Mouse (Mus musculus): Measurements from ENCODE around the gene Tpt1. TPM values are rescaled to one million over a fixed set of nuclear protein-coding genes. Genes with fewer than 3 reads are reported as not detected.
"Not testable (repeated sequence)": the region's sequence is repeated elsewhere in the genome, so short reads cannot be mapped to it uniquely, and the experiment has no call there.

Gene Tpt1
- polyA plus RNA-seq, 1 experiment from 2014 or later: 1,156 TPM

GRCm38 (mm10) chr14:75836579-75836978 is 8.3 kb upstream of the Tpt1 start:
- no peaks in the 10 kb centered on the region for H3K9me3 ChIP-seq (replicated peaks; ENCODE audit: control insufficient read depth, low read length)
- H3K27me3 ChIP-seq (replicated peaks; ENCODE audit: control insufficient read depth, insufficient read depth, low read length): no peaks in the 10 kb centered on the region
- ATAC-seq (no peak), DNase-seq (ENCODE audit: low spot score) (no peak)
- H3K4me2 ChIP-seq (ENCODE audit: low read length): no peak overlapping the region
- H3K4me1 ChIP-seq (ENCODE audit: control insufficient read depth, insufficient read depth, low read length): peaks cover 17% of the 10 kb centered on the region
- WGBS: 94% methylated on average over 3 of the region's 3 CpGs
- H3K36me3 ChIP-seq (ENCODE audit: control insufficient read depth, insufficient read depth, low read length): no peaks in the 10 kb centered on the region
- no peak overlapping the region for H3K4me3 ChIP-seq (ENCODE audit: low read depth, low read length)
- H3K9ac ChIP-seq (ENCODE audit: low read length): no peak overlapping the region
- H3K27ac ChIP-seq (ENCODE audit: low read depth, low read length): no peak overlapping the region

GRCm38 (mm10) chr14:75837048-75837916 is 7.6 kb upstream of the Tpt1 start:
- no peak overlapping the region for H3K9ac ChIP-seq (ENCODE audit: low read length)
- no peaks in the 10 kb centered on the region for H3K36me3 ChIP-seq (ENCODE audit: control insufficient read depth, insufficient read depth, low read length)
- H3K27ac ChIP-seq (ENCODE audit: low read depth, low read length): no peak overlapping the region
- no peak overlapping the region for H3K4me2 ChIP-seq (ENCODE audit: low read length)
- H3K27me3 ChIP-seq (replicated peaks; ENCODE audit: control insufficient read depth, insufficient read depth, low read length): no peaks in the 10 kb centered on the region
- ATAC-seq (no peak), DNase-seq (ENCODE audit: low spot score) (peak; percentile 31)
- H3K4me3 ChIP-seq (ENCODE audit: low read depth, low read length): no peak overlapping the region
- H3K4me1 ChIP-seq (ENCODE audit: control insufficient read depth, insufficient read depth, low read length): peaks cover 17% of the 10 kb centered on the region
- WGBS: 78% methylated on average over 10 of the region's 10 CpGs
- no peaks in the 10 kb centered on the region for H3K9me3 ChIP-seq (replicated peaks; ENCODE audit: control insufficient read depth, low read length)

GRCm38 (mm10) chr14:75841758-75842157 is 3.1 kb upstream of the Tpt1 start:
- H3K4me2 ChIP-seq (ENCODE audit: low read length); H3K36me3 ChIP-seq (ENCODE audit: control insufficient read depth, insufficient read depth, low read length); H3K27me3 ChIP-seq (replicated peaks; ENCODE audit: control insufficient read depth, insufficient read depth, low read length); H3K27ac ChIP-seq (ENCODE audit: low read depth, low read length); ATAC-seq; H3K9me3 ChIP-seq (replicated peaks; ENCODE audit: control insufficient read depth, low read length); H3K9ac ChIP-seq (ENCODE audit: low read length); H3K4me1 ChIP-seq (ENCODE audit: control insufficient read depth, insufficient read depth, low read length); H3K4me3 ChIP-seq (ENCODE audit: low read depth, low read length); DNase-seq (ENCODE audit: low spot score): not testable (repeated sequence)
- 73% methylated on average over 1 of the region's 2 CpGs for WGBS

- Histone ChIP-seq H3K27me3 (replicated peaks; ENCODE audit: control insufficient read depth, insufficient read depth, low read length) (no peaks in the 10 kb centered on the region), H3K4me3 (ENCODE audit: low read depth, low read length) (peak overlapping the region; percentile 76), H3K36me3 (ENCODE audit: control insufficient read depth, insufficient read depth, low read length) (peaks cover 28% of the 10 kb centered on the region), H3K9ac (ENCODE audit: low read length) (peak overlapping the region; percentile 92), H3K4me1 (ENCODE audit: control insufficient read depth, insufficient read depth, low read length) (peaks cover 14% of the 10 kb centered on the region), H3K9me3 (replicated peaks; ENCODE audit: control insufficient read depth, low read length) (no peaks in the 10 kb centered on the region), H3K27ac (ENCODE audit: low read depth, low read length) (peak overlapping the region; percentile 98), H3K4me2 (ENCODE audit: low read length) (peak overlapping the region; percentile 83)
- WGBS: 8% methylated on average over 14 of the region's 14 CpGs
- no peak for ATAC-seq
- no peak for DNase-seq (ENCODE audit: low spot score)
These were observed 690 bp upstream of the Tpt1 start for GRCm38 (mm10) chr14:75844111-75844695.

GRCm38 (mm10) chr14:75845698-75846115 is 814 bp downstream of the Tpt1 start:
- WGBS: under 1% methylated on average over 40 of the region's 40 CpGs
- peak overlapping the region; percentile 76 for H3K4me3 ChIP-seq (ENCODE audit: low read depth, low read length)
- peaks cover 14% of the 10 kb centered on the region for H3K4me1 ChIP-seq (ENCODE audit: control insufficient read depth, insufficient read depth, low read length)
- H3K27ac ChIP-seq (ENCODE audit: low read depth, low read length): peak overlapping the region; percentile 98
- H3K9me3 ChIP-seq (replicated peaks; ENCODE audit: control insufficient read depth, low read length): no peaks in the 10 kb centered on the region
- DNase-seq (ENCODE audit: low spot score) (peak; percentile 93), ATAC-seq (peak; percentile 75)
- peak overlapping the region; percentile 51 for H3K4me2 ChIP-seq (ENCODE audit: low read length)
- peak overlapping the region; percentile 92 for H3K9ac ChIP-seq (ENCODE audit: low read length)
- peaks cover 42% of the 10 kb centered on the region for H3K36me3 ChIP-seq (ENCODE audit: control insufficient read depth, insufficient read depth, low read length)
- no peaks in the 10 kb centered on the region for H3K27me3 ChIP-seq (replicated peaks; ENCODE audit: control insufficient read depth, insufficient read depth, low read length)

GRCm38 (mm10) chr14:75847669-75848068 is 2.8 kb downstream of the Tpt1 start:
- Histone ChIP-seq H3K9ac (ENCODE audit: low read length) (no peak overlapping the region), H3K27ac (ENCODE audit: low read depth, low read length) (no peak overlapping the region), H3K27me3 (replicated peaks; ENCODE audit: control insufficient read depth, insufficient read depth, low read length) (no peaks in the 10 kb centered on the region), H3K9me3 (replicated peaks; ENCODE audit: control insufficient read depth, low read length) (no peaks in the 10 kb centered on the region), H3K36me3 (ENCODE audit: control insufficient read depth, insufficient read depth, low read length) (peaks cover 56% of the 10 kb centered on the region), H3K4me2 (ENCODE audit: low read length) (peak overlapping the region; percentile 23; the same call in 1 of the 2 replicates), H3K4me3 (ENCODE audit: low read depth, low read length) (no peak overlapping the region), H3K4me1 (ENCODE audit: control insufficient read depth, insufficient read depth, low read length) (peaks cover 14% of the 10 kb centered on the region)
- ATAC-seq: no peak
- 82% methylated on average over 4 of the region's 4 CpGs for WGBS
- DNase-seq (ENCODE audit: low spot score): no peak

- peaks cover 56% of the 10 kb centered on the region for H3K36me3 ChIP-seq (ENCODE audit: control insufficient read depth, insufficient read depth, low read length)
- peaks cover 14% of the 10 kb centered on the region for H3K4me1 ChIP-seq (ENCODE audit: control insufficient read depth, insufficient read depth, low read length)
- no peak overlapping the region for H3K27ac ChIP-seq (ENCODE audit: low read depth, low read length)
- H3K27me3 ChIP-seq (replicated peaks; ENCODE audit: control insufficient read depth, insufficient read depth, low read length): no peaks in the 10 kb centered on the region
- no peak overlapping the region for H3K9ac ChIP-seq (ENCODE audit: low read length)
- 88% methylated on average over 5 of the region's 5 CpGs for WGBS
- no peak overlapping the region for H3K4me2 ChIP-seq (ENCODE audit: low read length)
- ATAC-seq (no peak), DNase-seq (ENCODE audit: low spot score) (no peak)
- no peak overlapping the region for H3K4me3 ChIP-seq (ENCODE audit: low read depth, low read length)
- no peaks in the 10 kb centered on the region for H3K9me3 ChIP-seq (replicated peaks; ENCODE audit: control insufficient read depth, low read length)
These were observed 3.6 kb downstream of the Tpt1 start for GRCm38 (mm10) chr14:75848482-75848881.

- no peak overlapping the region for H3K4me3 ChIP-seq (ENCODE audit: low read depth, low read length)
- no peaks in the 10 kb centered on the region for H3K9me3 ChIP-seq (replicated peaks; ENCODE audit: control insufficient read depth, low read length)
- DNase-seq (ENCODE audit: low spot score) (no peak), ATAC-seq (no peak)
- H3K27ac ChIP-seq (ENCODE audit: low read depth, low read length): no peak overlapping the region
- no peak overlapping the region for H3K9ac ChIP-seq (ENCODE audit: low read length)
- no peaks in the 10 kb centered on the region for H3K27me3 ChIP-seq (replicated peaks; ENCODE audit: control insufficient read depth, insufficient read depth, low read length)
- peaks cover 60% of the 10 kb centered on the region for H3K36me3 ChIP-seq (ENCODE audit: control insufficient read depth, insufficient read depth, low read length)
- WGBS: 79% methylated on average over 5 of the region's 5 CpGs
- H3K4me1 ChIP-seq (ENCODE audit: control insufficient read depth, insufficient read depth, low read length): peaks cover 11% of the 10 kb centered on the region
- no peak overlapping the region for H3K4me2 ChIP-seq (ENCODE audit: low read length)
These were observed 4.3 kb downstream of the Tpt1 start for GRCm38 (mm10) chr14:75849236-75849635.
